Comparison of ENCODE assay signal across 8 mouse cellular contexts in the genomic region with DNA sequence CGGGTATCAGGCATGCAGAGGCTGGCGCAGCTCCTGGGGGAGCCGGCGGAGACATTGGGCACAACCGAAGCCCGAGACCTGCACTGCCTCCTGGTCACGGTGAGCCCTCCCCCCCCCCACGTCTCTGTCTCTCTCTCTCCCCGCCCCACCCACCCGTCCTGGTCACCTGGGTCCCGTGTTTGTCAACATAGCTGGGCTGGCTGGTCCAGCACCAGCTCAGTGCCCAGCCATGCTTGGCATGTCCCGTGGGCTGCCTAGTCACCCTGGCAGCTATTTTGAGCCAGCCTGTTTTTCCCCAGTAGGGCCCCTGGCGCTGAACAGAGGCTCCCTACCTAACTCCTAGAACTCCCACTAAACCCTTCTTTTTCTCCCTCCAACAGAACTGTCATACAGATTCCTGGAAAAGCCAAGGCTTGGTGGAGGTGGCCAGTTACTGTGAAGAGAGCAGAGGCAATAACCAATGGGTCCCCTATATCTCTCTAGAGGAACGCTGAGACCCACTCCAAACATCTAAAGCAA. TPM values are rescaled to one million over a fixed set of nuclear protein-coding genes. Genes with fewer than 3 reads are reported as not detected.
DNase-seq lines count a peak whose midpoint lies in the region; ATAC-seq lines count a peak whose summit lies in the region.

No protein-coding gene starts in this region.

- peaks cover 46% of the 10 kb centered on the region for H3K27me3 ChIP-seq in forebrain, embryonic 14.5 days (replicated peaks; ENCODE audit: control insufficient read depth, insufficient read depth, low read length)
- H3K27me3 ChIP-seq in intestine, embryonic 14.5 days (replicated peaks; ENCODE audit: control insufficient read depth, insufficient read depth, low read length) = peaks cover 39% of the 10 kb centered on the region

- peak; percentile 55 for DNase-seq in cerebellum, adult 9-10 months
- no peak for DNase-seq in cerebellum, adult 8-10 months
- peak; percentile 24 for DNase-seq in CD4-positive helper T cell, adult 2 months (ENCODE audit: low read depth, low spot score)
- DNase-seq in forebrain, embryonic 14.5 days (ENCODE audit: low spot score) = no peak
- DNase-seq in intestine, embryonic 14.5 days (ENCODE audit: low spot score) = no peak
- DNase-seq in lung, postnatal 36 days = peak; percentile 42
- DNase-seq in frontal cortex, adult 2 months (ENCODE audit: extremely low spot score in 1 of 2, low spot score in 1 of 2) = no peak

- peak overlapping the region; percentile 64; the same call in 1 of the 2 replicates for H3K9ac ChIP-seq in forebrain, embryonic 14.5 days (ENCODE audit: low read length)
- H3K9ac ChIP-seq in intestine, embryonic 14.5 days (ENCODE audit: low read length) = peak overlapping the region; percentile 65

- peak overlapping the region; percentile 84 for H3K4me2 ChIP-seq in forebrain, embryonic 14.5 days (ENCODE audit: low read length)
- peak overlapping the region; percentile 79 for H3K4me2 ChIP-seq in intestine, embryonic 14.5 days (ENCODE audit: low read length)

- no peak for ATAC-seq in forebrain, embryonic 14.5 days
- ATAC-seq in intestine, embryonic 14.5 days (replicated peaks; ENCODE audit: low FRiP score, low TSS enrichment, low read depth) = no peak
- ATAC-seq in inflammation-experienced regulatory T-cells, adult 6 months = no peak

- H3K36me3 ChIP-seq in forebrain, embryonic 14.5 days (ENCODE audit: control insufficient read depth, insufficient read depth, low read length) = no peaks in the 10 kb centered on the region
- H3K36me3 ChIP-seq in intestine, embryonic 14.5 days (ENCODE audit: control insufficient read depth, insufficient read depth, low read length) = no peaks in the 10 kb centered on the region

- H3K4me3 ChIP-seq in forebrain, embryonic 14.5 days (ENCODE audit: low read depth, low read length) = peak overlapping the region; percentile 37
- H3K4me3 ChIP-seq in intestine, embryonic 14.5 days (ENCODE audit: low read depth, low read length) = peak overlapping the region; percentile 64

- peaks cover 47% of the 10 kb centered on the region for H3K4me1 ChIP-seq in forebrain, embryonic 14.5 days (ENCODE audit: control insufficient read depth, insufficient read depth, low read length)
- H3K4me1 ChIP-seq in intestine, embryonic 14.5 days (replicated peaks; ENCODE audit: control insufficient read depth, insufficient read depth, low read length) = peaks cover 52% of the 10 kb centered on the region

- WGBS in forebrain, embryonic 14.5 days = 2% methylated on average over 13 of the region's 14 CpGs
- WGBS in intestine, embryonic 14.5 days = 12% methylated on average over 14 of the region's 14 CpGs

- no peaks in the 10 kb centered on the region for H3K9me3 ChIP-seq in forebrain, embryonic 14.5 days (replicated peaks; ENCODE audit: control insufficient read depth, low read length)
- H3K9me3 ChIP-seq in intestine, embryonic 14.5 days (ENCODE audit: control insufficient read depth, low read length) = no peaks in the 10 kb centered on the region

- H3K27ac ChIP-seq in forebrain, embryonic 14.5 days (ENCODE audit: low read depth, low read length) = no peak overlapping the region
- H3K27ac ChIP-seq in intestine, embryonic 14.5 days (ENCODE audit: low read depth) = no peak overlapping the region

RNA-seq across cellular contexts. Expression of a gene that starts 1.3 kb away (rescaled TPM):
- polyA plus RNA-seq in forebrain, embryonic 14.5 days (2014; fragmentation: Nextera tagmentation; extraction: Ambion mirVana) = 5.2 and 6.2 TPM in 2 replicates
- polyA plus RNA-seq in intestine, embryonic 14.5 days (2014; fragmentation: Nextera tagmentation; extraction: Ambion mirVana) = 18.2 and 21.2 TPM in 2 replicates
- 10 to 100 TPM; 26.4 to 51.5 (median 39.3) TPM for polyA plus RNA-seq in inflammation-experienced regulatory T-cells, adult 6 months (2017; shearing (Covaris generic))
- polyA plus RNA-seq in frontal cortex, adult 2 months (2012; rRNA removed) = 20.7 and 26.0 TPM in 2 replicates

RNA-seq across cellular contexts. Expression of a gene that starts 13.2 kb away (rescaled TPM):
- 12.1 and 14.4 TPM in 2 replicates for polyA plus RNA-seq in forebrain, embryonic 14.5 days (2014; fragmentation: Nextera tagmentation; extraction: Ambion mirVana)
- polyA plus RNA-seq in intestine, embryonic 14.5 days (2014; fragmentation: Nextera tagmentation; extraction: Ambion mirVana) = 15.5 and 18.3 TPM in 2 replicates
- polyA plus RNA-seq in inflammation-experienced regulatory T-cells, adult 6 months (2017; shearing (Covaris generic)) = 1 to 10 TPM; 2.4 to 4.5 (median 3.5) TPM
- polyA plus RNA-seq in frontal cortex, adult 2 months (2012; rRNA removed) = 24.3 and 25.9 TPM in 2 replicates

RNA-seq across cellular contexts. Expression of a gene that starts 30.4 kb away (rescaled TPM):
- 355 and 398 TPM in 2 replicates for polyA plus RNA-seq in forebrain, embryonic 14.5 days (2014; fragmentation: Nextera tagmentation; extraction: Ambion mirVana)
- polyA plus RNA-seq in intestine, embryonic 14.5 days (2014; fragmentation: Nextera tagmentation; extraction: Ambion mirVana) = 392 and 393 TPM in 2 replicates
- polyA plus RNA-seq in inflammation-experienced regulatory T-cells, adult 6 months (2017; shearing (Covaris generic)) = 100 to 1,000 TPM; 207 to 260 (median 248) TPM
- polyA plus RNA-seq in frontal cortex, adult 2 months (2012; rRNA removed) = 192 and 231 TPM in 2 replicates

RNA-seq across cellular contexts. Expression of a gene that starts 59.6 kb away (rescaled TPM):
- 0.10 and 0.13 TPM in 2 replicates for polyA plus RNA-seq in forebrain, embryonic 14.5 days (2014; fragmentation: Nextera tagmentation; extraction: Ambion mirVana)
- 0.04 TPM in 1 of 2 replicates, not detected in the other for polyA plus RNA-seq in intestine, embryonic 14.5 days (2014; fragmentation: Nextera tagmentation; extraction: Ambion mirVana)
- not detected for polyA plus RNA-seq in inflammation-experienced regulatory T-cells, adult 6 months (2017; shearing (Covaris generic))
- 0.16 and 0.17 TPM in 2 replicates for polyA plus RNA-seq in frontal cortex, adult 2 months (2012; rRNA removed)

Comparison
In these comparisons a context has a peak if more than half of its experiments do, and no peak if none do; other contexts are left out.
1. DNase-seq: peak in cerebellum, adult 9-10 months (single experiment), CD4-positive helper T cell, adult 2 months (single experiment) and lung, postnatal 36 days (single experiment); none in cerebellum, adult 8-10 months (single experiment), forebrain, embryonic 14.5 days (single experiment), intestine, embryonic 14.5 days (single experiment) and frontal cortex, adult 2 months (0 of 2).